Mouse (Mus musculus): ENCODE data around the gene Igsf3.

Igsf3 gene

GRCm38 (mm10) chr3:101377256-101378024 lies 557 bp downstream of the Igsf3 start:
- WGBS: under 1% methylated on average over 60 of the region's 62 CpGs

- 3% methylated on average over 12 of the region's 12 CpGs for WGBS
Measured at GRCm38 (mm10) chr3:101378102-101378501, 1.2 kb downstream of the Igsf3 start.

DNA sequence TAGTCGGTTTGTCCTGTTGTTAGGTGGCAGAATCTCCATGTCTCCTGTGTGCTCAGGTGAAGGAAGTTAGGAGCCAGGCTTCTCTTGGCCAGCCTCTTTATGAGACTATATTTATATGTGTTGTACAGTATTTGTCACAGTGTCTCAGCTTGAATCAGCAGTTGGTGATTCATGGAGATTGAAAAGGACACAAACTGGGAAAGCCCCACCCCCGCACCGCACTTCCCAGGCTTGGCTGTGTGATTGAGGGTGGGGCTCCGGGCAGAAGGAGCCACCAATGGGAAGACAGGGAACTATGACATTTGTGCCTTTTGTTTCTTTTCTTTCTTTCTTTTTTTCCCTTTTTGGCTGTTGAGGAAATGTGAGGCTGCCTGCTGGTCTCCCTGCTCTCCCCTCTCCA lies 2.9 kb downstream of the Igsf3 start:
- WGBS: 23% methylated on average over 4 of the region's 4 CpGs

DNA sequence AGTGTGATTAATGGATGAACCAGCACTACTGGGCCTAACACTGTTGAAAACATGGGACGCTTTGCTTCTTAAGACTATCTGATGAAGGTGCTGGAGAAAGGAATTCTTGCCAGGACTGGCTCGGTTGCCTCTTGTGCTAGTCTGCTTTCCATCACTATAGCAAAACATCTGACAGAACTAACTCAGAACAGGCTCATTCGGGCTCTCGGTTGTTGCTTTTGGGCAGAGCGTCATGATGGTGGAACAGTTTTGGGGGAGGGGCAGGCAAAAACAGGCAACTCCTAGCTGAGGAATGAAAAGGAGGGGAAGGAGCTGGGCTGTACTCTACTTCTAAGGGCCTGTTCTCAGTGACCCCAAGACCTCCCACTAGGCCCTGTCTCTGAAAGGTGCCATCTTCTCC lies 4.8 kb downstream of the Igsf3 start:
- WGBS: 85% methylated on average over 5 of the region's 5 CpGs

- WGBS: 63% methylated on average over 4 of the region's 4 CpGs
Measured at GRCm38 (mm10) chr3:101382751-101383150, 5.9 kb downstream of the Igsf3 start.

DNA sequence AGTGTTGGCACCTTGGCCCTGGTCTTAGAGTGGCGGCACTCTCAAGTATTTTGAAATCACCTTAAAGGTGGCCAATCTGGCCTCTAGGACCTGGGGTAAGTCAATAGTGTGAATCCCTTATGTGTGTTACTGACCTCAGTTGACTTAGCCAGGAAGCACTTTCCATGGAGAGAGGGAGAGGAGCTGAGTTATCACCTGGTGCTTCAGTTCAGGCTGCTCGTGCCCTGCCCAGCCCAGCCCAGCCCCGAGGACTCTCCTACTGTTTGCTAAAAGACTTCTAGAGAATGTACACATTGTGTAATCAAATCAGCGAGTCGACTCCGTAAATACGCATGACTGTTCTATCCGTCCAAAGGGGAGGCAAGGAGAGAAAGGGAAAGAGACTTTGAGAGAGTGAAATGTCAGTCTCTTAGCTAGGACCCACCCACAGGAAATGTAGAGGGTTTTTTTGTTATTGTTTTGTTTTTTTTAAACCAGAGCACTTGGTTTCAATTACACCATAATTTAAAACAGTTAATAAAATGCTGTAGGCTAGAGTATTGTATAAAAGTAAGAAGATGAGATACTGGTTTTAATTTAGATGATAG lies 9.6 kb downstream of the Igsf3 start:
- WGBS: 79% methylated on average over 8 of the region's 8 CpGs

DNA sequence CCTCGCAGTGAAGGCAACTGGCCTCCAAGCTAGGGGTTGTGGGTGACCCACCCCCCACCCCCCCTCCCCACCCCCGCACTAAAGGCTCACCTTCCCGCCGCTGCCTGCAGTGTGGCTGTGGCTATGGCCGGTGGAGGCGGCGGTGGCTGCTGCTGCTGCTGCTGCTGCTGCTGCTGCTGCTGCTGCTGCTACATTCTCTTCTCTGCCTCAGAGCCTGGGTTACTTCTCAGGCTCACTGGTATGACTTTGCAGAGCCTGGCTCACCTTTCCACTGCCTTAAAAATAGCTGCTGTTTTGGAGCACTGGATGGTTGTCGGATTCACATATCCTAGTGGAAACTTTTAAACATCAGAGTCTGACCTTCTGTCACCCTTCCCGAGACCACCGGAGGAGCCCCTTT lies 11.0 kb downstream of the Igsf3 start:
- WGBS: 44% methylated on average over 10 of the region's 10 CpGs

GRCm38 (mm10) chr3:101389566-101389965 lies 12.7 kb downstream of the Igsf3 start:
- WGBS: 89% methylated on average over 3 of the region's 3 CpGs

- 55% methylated on average over 9 of the region's 9 CpGs for WGBS
Measured at GRCm38 (mm10) chr3:101390472-101390871, 13.6 kb downstream of the Igsf3 start.

GRCm38 (mm10) chr3:101391991-101392390 lies 15.1 kb downstream of the Igsf3 start:
- WGBS: 88% methylated on average over 6 of the region's 6 CpGs

DNA sequence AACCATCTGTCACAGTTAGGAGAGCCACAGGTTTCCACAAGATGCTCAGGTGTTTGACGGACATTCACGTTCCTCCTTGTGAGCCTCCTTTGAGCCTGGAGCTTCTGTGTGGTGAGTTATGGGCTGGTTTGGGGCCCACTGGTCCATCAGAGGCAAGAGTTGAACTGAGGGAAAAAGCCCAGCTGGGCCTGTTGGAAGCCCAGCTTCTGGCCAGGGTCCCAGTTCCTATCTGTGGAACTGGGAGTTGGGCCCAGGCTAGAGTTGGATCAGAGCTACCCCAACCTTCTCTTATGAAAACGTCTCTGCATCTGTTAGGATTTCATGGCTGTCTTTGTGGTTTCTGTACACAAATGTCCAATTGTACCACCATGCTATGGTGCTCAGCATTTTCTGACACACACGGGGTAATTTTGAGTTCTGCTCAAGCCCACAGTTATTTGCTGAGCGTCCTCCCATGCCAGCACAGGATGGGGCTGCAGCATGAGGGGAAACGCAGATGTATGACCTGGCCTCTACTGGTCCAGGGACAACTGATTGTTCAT lies 16.3 kb downstream of the Igsf3 start:
- WGBS: 71% methylated on average over 6 of the region's 6 CpGs

DNA sequence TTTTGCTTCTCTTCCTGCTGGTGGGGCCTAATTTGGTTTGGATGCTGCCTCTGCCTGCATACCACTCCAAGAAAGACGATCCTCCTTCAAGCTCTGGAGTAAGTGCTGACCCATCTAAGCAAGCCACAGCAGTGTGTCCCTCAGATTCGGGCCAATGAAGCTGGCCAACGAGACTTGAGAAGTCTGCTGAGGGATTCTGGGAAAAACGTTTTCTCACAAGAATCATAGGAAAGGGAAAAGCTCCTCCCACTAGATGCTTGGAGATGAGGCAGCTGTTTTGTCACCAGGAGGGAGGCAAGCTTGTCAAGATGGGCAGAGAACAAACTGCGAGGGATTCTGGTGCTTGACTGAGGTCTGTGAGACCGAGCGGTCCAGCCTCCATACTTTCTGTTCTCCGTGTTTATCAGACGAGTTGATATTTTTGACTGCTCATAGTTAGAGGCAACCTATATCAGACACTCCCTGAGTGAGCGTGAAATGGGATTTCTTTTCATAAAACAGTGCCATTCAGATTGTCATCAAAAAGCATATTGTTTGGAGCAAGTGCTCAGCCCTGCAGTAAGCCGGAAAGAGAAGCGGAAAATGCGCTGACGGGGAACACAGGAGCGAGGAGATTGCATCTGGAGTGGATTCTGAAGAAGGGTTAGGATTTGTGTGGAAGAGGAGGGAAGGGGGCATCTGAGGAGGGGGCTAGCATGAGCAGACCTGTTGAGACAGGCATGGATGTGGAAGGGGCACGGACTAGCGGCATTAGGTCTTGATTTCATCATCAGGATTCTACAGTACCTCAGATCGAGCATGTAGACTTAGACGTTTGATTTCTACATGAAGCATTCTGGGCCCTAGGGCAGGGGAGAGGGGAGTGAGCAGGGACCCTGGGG lies 17.0 kb downstream of the Igsf3 start:
- 72% methylated on average over 19 of the region's 19 CpGs for WGBS

DNA sequence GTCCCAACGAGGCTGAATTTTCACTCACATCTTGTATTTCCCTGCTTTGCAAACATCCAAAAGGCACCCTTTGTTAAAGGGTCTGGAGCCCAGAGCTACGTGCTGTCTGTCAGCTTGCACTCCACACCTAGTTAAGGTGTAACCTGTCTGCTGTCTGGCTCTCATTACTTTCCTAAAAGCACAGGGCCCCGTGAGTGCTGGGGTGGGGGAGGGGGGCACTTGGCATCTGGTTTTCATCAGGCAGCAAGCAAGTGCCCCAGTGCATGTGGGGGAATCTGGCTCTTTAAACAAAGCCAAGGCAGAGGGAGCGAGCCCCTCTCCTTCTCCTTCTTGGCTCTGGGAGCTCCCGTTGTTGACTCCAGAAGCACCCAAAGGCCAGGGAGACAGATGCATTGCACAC lies 18.5 kb downstream of the Igsf3 start:
- WGBS: 62% methylated on average over 5 of the region's 5 CpGs

- WGBS: 92% methylated on average over 3 of the region's 3 CpGs
Measured at GRCm38 (mm10) chr3:101396061-101396460, 19.2 kb downstream of the Igsf3 start.

GRCm38 (mm10) chr3:101396726-101397263 lies 19.9 kb downstream of the Igsf3 start:
- 79% methylated on average over 13 of the region's 13 CpGs for WGBS

GRCm38 (mm10) chr3:101397422-101397821 lies 20.5 kb downstream of the Igsf3 start:
- WGBS: 82% methylated on average over 4 of the region's 4 CpGs

DNA sequence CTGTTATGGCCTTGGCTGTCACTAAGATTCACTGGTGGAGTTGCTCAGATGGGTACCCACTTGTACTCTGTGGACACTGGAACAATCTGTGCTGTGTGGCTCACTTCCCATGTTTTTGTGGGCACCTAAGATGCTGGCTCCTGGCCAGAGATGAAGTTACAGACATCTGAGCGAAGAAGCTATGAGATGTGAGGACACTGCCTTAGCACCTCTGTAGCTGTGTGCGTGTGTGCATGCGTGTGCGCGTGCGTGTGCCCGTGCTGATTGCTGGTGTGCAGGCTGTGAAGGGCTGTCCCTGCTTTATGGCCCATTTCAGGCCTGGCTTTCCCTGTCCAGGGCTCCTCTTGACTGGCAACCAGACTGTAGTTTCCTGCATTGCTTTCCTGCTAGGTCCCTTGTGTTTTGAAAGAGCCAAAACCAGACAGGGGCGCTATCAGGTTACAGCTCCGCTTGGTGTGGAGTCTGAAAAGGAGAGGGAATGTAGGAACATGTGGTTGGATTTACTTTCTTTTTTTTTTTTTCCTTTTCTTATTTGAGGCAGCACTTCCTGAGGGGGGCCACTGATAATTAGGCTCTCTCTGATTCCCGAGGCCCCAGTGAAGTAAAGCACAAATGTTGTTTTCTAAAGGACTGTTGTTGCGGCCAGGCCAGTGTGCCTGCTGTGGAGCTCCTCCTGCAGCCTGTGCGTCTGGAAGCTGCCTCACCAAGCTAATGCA lies 21.3 kb downstream of the Igsf3 start:
- 64% methylated on average over 12 of the region's 12 CpGs for WGBS

DNA sequence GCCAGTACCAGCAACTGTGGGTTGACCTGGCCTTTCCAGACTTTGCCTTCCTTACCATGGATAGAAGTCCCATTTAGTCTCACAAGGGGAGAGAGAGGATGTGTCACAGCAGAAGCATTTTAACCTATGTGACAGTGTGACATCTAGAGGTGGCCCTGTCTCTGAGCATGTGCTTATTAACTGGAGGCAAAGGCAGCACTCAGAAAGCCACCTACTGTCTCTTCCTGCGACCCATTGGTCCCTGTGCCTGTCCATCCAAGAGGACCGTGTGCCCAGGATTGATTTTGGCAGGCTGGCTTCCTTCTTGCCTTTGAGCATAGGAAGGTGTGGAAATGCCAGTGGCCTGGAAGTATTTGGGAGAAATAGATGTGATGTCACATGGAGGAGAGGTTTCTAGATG lies 22.0 kb downstream of the Igsf3 start:
- WGBS: 70% methylated on average over 2 of the region's 2 CpGs

GRCm38 (mm10) chr3:101401501-101401900 lies 24.6 kb downstream of the Igsf3 start:
- WGBS: 82% methylated on average over 5 of the region's 5 CpGs

GRCm38 (mm10) chr3:101404620-101405415 lies 27.9 kb downstream of the Igsf3 start:
- 51% methylated on average over 13 of the region's 13 CpGs for WGBS

Measured in cerebral cortex, adult 2 months (tissue).